Mouse (Mus musculus): ENCODE measurements around the gene Vamp9.
A peak's percentile ranks its signal among the peaks of the same experiment; 100 is the strongest.

DNA sequence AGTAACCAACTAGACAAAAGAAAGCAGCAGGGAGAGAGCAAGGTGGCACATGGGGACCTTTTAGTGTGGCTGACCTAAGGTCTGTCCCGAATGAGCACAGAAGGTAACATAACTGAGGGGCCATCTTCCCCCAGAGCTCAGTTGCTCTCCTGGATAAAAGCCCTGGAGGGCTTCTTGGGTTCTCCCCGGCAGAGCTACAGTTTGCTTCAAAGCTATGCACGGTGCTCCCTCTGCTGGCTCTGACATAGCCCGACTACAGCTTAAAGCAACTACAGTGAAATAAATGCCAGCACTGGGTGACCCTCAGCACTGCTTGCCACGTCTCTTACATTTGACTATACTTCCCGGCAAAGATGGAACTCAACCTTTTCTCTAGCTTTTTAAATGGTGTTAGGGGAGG is 6.0 kb upstream of the Vamp9 start:
- TF ChIP-seq CTCF (IDR thresholded peaks at IDR 0.05; ENCODE audit: extremely low read depth, insufficient read length, insufficient replicate concordance, low read depth, low read length) (peak; percentile 47; the same call in 1 of the 2 replicates), POLR2A (IDR thresholded peaks at IDR 0.05; ENCODE audit: low read depth, low read length) (no peak)

All from small intestine, adult 2 months (tissue).